Mouse (Mus musculus): ENCODE data around the gene Ccdc149.

- TF ChIP-seq POLR2A (IDR thresholded peaks at IDR 0.05; ENCODE audit: insufficient read depth, low read length) (no peak), CTCF (IDR thresholded peaks at IDR 0.05; ENCODE audit: low read depth, low read length) (no peak)
Measured at GRCm38 (mm10) chr5:52438946-52439345, 32.4 kb downstream of the Ccdc149 start.

All from ES-Bruce4 (cell line).